Mouse (Mus musculus): ENCODE measurements at regions not wholly inside any gene's neighbourhood (a gene's known extent, or its start where the extent isn't known, plus 50 kb on each side); places are given as distances from the start of the nearest gene placed in this dataset.

DNA sequence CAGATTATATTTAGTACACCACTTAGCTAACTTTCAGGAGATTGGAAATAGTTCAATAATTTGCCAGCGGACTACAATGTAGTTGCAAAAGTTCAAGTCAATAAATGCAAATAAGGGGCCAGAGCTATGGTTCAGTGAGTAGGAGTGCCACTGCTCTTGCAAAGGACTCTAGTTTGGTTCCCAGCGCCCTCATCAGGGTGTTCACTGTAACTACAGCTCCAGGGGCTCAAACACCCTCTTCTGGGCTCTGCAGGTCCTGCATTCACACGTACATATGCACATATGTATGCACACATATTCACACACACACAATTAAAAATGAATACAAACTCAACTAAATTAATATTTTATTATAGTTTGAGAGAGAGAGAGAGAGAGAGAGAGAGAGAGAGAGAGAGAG lies 74.1 kb upstream of the Auts2 start:
- Histone ChIP-seq H3K27me3 (ENCODE audit: control insufficient read depth, insufficient read depth, low read length) (no peaks in the 10 kb centered on the region), H3K4me2 (no peak overlapping the region), H3K27ac (ENCODE audit: low read depth, low read length) (no peak overlapping the region), H3K9ac (ENCODE audit: low read length) (no peak overlapping the region), H3K4me3 (ENCODE audit: low read depth, low read length) (no peak overlapping the region), H3K9me3 (ENCODE audit: control insufficient read depth, low read length) (no peaks in the 10 kb centered on the region), H3K36me3 (ENCODE audit: control insufficient read depth, insufficient read depth, low read length) (no peaks in the 10 kb centered on the region), H3K4me1 (ENCODE audit: control insufficient read depth, insufficient read depth, low read length) (no peaks in the 10 kb centered on the region)
- DNase-seq (ENCODE audit: low spot score, missing footprints) (peak; percentile 65), ATAC-seq (ENCODE audit: low FRiP score) (no peak)
- 70% methylated on average over 3 of the region's 3 CpGs for WGBS

DNA sequence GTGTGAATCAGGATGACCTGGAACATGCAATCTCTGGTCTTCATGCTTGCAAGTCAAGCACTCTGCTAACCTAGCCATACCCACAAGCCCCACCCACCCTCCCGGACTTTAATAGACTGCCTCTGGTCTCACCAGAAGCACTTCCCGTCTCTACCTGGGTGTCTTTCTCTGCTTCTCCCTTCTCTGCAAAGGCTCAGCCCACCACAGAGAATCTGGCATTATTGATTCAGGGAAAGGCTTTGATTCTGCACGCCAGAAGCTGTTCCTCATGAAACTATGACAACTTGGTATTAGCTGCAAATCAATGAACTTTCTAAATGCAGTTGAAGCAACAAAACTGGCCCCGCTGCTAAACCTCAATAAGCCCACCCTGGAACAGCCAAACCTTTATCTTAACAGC lies 66.1 kb upstream of the Auts2 start:
- H3K9me3 ChIP-seq (ENCODE audit: control insufficient read depth, low read length): no peaks in the 10 kb centered on the region
- H3K4me1 ChIP-seq (ENCODE audit: control insufficient read depth, insufficient read depth, low read length): peaks cover 4% of the 10 kb centered on the region; the same call in 1 of the 2 replicates
- H3K27me3 ChIP-seq (ENCODE audit: control insufficient read depth, insufficient read depth, low read length): no peaks in the 10 kb centered on the region
- no peak overlapping the region for H3K4me2 ChIP-seq
- ATAC-seq (ENCODE audit: low FRiP score) (no peak), DNase-seq (ENCODE audit: low spot score, missing footprints) (peak; percentile 69)
- no peak overlapping the region for H3K27ac ChIP-seq (ENCODE audit: low read depth, low read length)
- WGBS: 27% methylated on average over 4 of the region's 4 CpGs
- no peak overlapping the region for H3K9ac ChIP-seq (ENCODE audit: low read length)
- H3K36me3 ChIP-seq (ENCODE audit: control insufficient read depth, insufficient read depth, low read length): no peaks in the 10 kb centered on the region
- H3K4me3 ChIP-seq (ENCODE audit: low read depth, low read length): no peak overlapping the region

DNA sequence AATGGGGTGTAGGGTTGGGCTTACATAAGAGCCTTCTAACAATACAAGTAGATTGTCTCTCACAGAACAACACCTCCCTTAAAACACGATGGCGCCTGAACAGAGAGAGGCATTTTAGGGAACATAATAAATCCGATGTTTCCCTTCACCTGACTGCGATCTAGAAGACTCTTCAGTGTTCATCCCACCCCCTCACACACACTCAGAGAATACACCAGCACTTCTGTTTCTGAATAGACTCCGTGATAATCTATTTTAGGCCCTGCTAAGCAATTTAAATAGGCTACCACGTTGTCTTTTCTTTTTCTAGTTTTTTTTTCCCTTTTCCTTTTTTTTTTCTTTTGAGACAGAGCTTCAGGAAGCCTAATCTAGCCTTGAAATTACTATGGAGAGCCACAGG lies 63.1 kb upstream of the Auts2 start:
- 39% methylated on average over 6 of the region's 6 CpGs for WGBS
- no peak overlapping the region for H3K27ac ChIP-seq (ENCODE audit: low read depth, low read length)
- H3K4me2 ChIP-seq: no peak overlapping the region
- no peak overlapping the region for H3K9ac ChIP-seq (ENCODE audit: low read length)
- DNase-seq (ENCODE audit: low spot score, missing footprints) (peak; percentile 80), ATAC-seq (ENCODE audit: low FRiP score) (no peak)
- H3K36me3 ChIP-seq (ENCODE audit: control insufficient read depth, insufficient read depth, low read length): no peaks in the 10 kb centered on the region
- no peaks in the 10 kb centered on the region for H3K27me3 ChIP-seq (ENCODE audit: control insufficient read depth, insufficient read depth, low read length)
- no peak overlapping the region for H3K4me3 ChIP-seq (ENCODE audit: low read depth, low read length)
- peaks cover 4% of the 10 kb centered on the region; the same call in 1 of the 2 replicates for H3K4me1 ChIP-seq (ENCODE audit: control insufficient read depth, insufficient read depth, low read length)
- H3K9me3 ChIP-seq (ENCODE audit: control insufficient read depth, low read length): no peaks in the 10 kb centered on the region

DNA sequence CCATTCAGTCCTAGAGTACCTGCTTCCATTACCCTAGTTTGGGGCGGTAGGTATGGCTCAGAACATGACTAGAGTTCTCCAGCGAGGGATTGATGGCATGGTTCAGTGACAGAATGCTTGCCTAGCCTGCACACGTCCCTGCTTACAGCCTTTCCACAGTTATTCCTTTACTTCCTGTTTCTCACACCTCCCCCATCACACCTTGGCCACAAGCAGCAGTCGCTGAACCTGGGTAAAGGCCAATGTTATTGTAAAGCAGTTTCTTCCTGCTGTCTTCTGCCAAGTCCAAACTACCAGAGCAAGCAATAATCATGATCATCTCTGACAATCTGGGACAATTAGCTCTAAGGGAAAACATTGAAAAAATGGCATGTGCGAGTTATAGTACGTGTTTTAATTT lies 51.7 kb upstream of the Auts2 start:
- DNase-seq (ENCODE audit: low spot score, missing footprints): no peak
- no peak for ATAC-seq (ENCODE audit: low FRiP score)

More for the DNA sequence above, 51.7 kb upstream of the Auts2 start:
- Histone ChIP-seq H3K27me3 (ENCODE audit: control insufficient read depth, insufficient read depth, low read length) (peaks cover 2% of the 10 kb centered on the region; the same call in 1 of the 2 replicates), H3K4me3 (ENCODE audit: low read depth, low read length) (no peak overlapping the region), H3K36me3 (ENCODE audit: control insufficient read depth, insufficient read depth, low read length) (no peaks in the 10 kb centered on the region), H3K27ac (ENCODE audit: low read depth, low read length) (no peak overlapping the region), H3K4me1 (ENCODE audit: control insufficient read depth, insufficient read depth, low read length) (no peaks in the 10 kb centered on the region), H3K9me3 (ENCODE audit: control insufficient read depth, low read length) (no peaks in the 10 kb centered on the region), H3K9ac (ENCODE audit: low read length) (no peak overlapping the region), H3K4me2 (no peak overlapping the region)
- WGBS: 84% methylated on average over 6 of the region's 6 CpGs
